Mouse (Mus musculus) Patski (cell line): Measurements from ENCODE around the gene Dpm2. TPM values are rescaled to one million over a fixed set of nuclear protein-coding genes. Genes with fewer than 3 reads are reported as not detected.

Experiments used
- ATAC-seq: fragments of 100-300 bp; one replicate; pipeline ENCODE4 v1.8.0; 2021
- CTCF ChIA-PET: fragments of 350-600 bp; sonication (Branson Sonifier 250); formaldehyde crosslinking; loops from one replicate; lab custom pipeline; 2022; ENCODE audit warnings: inconsistent platforms; lab: Charles Lee
- POLR2A ChIA-PET: fragments of 350-600 bp; sonication (Branson Sonifier 250); formaldehyde crosslinking; loops from one replicate; lab custom pipeline; 2022; ENCODE audit warnings: antibody characterized with exemption, inconsistent platforms; lab: Charles Lee
- DNase-seq: peaks from one replicate; pipeline ENCODE4 v3.0.0-alpha.2; 2011; ENCODE audit warnings: low read depth, low spot score
- H3K27me3 ChIP-seq: fragments of 371-371 bp; one replicate; pipeline ENCODE4 v1.5.1; 2021
- CTCF ChIP-seq: fragments of 100-300 bp; IDR thresholded peaks from one replicate; pipeline ENCODE4 v1.5.1; 2021
- in situ Hi-C: fragments of 300-500 bp; cut with MboI; formaldehyde crosslinking; loops from 3 replicates; pipeline ENCODE4 v1.11.1; 2018; ENCODE audit warnings: low pct_unique_long_range_greater_than_20kb, mixed read lengths
- polyA plus RNA-seq: library from polyadenylated mRNA; unstranded; gene quantifications from one replicate; pipeline ENCODE4 v1.2.3, GENCODE M21; 2021

The Dpm2 gene
- polyA plus RNA-seq, 1 experiment from 2014 or later: 59.3 TPM

DNA sequence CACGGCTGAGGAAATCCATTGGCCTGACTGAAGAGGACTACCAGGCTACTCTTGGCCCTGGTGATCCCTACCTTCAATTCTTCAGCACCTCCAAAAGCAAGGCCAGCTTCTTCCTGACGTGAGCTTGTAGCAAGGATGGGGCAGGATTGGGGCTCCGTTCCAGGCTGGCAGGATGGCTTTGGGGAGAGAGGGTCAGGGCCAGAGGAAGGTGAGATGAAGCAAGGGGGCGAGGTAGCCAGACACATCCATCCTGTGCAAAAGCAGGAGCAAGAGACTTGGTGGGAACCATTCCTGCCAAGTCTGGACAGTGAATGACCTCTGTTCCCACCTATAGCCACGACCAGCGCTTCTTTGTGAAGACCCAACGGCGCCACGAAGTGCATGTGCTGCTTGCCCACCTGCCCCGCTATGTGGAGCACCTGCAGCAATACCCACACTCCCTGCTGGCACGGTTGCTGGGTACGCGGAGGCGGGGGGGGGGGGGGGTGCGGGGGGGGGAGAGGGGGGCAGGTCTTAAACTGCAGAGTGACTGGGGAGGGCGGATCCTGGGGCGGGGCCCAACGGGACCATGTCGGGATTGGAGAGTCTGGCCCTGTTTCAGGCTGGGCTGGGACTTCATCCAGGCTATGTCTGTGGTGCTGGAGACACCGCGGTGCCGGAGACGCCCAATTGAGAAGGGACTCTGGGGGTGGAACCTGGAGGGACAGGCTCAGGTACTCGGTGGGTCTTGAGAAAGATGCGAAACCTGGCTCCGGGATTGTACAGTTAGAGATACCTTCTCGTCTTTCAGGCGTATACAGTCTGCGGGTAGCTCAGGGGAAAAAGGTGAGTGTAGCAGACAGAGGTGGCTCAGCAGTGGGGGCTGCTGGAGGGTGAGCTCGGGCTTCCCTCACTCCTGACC is 7.7 kb downstream of the Dpm2 start:
- TF ChIP-seq CTCF: no peak
- ATAC-seq (peak; percentile 20), DNase-seq (no peak)
- H3K27me3 ChIP-seq: no peaks in the 10 kb centered on the region
- ChIA-PET CTCF (interaction anchor here (1.3 to 1.4 kb wide), 2 partner anchors 53 to 90 kb away, joined by 3 read pairs; no protein-coding TSS in a partner anchor), POLR2A (no interaction called here)
- in situ Hi-C loops: no loop called here

GRCm38 (mm10) chr2:32581450-32582095 is 10.9 kb downstream of the Dpm2 start:
- H3K27me3 ChIP-seq: no peaks in the 10 kb centered on the region
- DNase-seq (no peak), ATAC-seq (no peak)
- ChIA-PET CTCF (interaction anchor here (2.2 kb wide), 1 partner anchor 107 kb away, joined by 6 read pairs; no protein-coding TSS in a partner anchor), POLR2A (interaction anchor here (0.6 kb wide), 1 partner anchor 28 kb away, joined by 7 read pairs; no protein-coding TSS in a partner anchor)
- TF ChIP-seq CTCF: no peak
- in situ Hi-C loops: no loop called here

DNA sequence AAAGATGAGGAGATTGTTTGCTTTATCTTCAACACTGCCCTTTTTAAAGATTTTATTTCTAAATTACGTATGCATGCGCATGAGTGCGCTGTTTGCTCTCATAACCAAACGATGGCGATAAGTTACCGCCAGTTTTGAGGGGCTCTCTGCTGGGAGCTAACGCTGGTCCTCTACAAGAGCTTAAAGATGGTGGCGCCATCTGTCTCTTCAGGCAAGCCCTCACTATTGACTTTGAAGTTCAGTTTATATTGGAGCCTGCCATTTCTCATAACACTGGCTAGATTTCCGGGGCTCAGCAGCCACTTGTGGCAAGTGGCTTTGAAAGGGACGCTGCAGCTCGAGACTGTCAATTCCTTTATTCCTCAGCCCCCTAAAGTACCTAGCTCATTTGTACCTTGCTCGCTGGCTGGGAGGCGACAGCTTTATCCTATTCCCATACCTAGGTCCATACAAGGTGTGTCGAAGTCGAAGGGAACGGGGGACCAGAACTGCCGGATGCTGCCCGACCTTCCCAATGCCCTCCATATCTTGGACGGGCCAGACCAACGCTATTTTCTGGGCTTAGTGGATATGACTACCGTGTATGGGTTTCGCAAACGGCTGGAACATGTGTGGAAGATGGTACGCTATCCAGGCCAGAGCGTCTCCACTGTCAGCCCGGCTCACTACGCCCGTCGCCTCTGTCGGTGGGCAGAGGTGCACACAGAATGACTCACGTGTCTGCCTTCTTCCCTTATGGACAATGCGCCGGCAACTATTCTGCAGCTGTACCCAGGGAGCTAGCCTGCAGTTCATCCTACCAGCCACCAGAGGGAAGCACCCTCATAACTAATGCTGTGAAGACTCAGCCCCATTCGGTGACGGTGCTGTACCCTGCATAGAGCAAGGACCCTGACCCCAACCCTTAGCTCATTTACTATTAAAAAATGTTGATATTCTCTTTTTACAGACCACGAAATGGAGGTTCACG is 12.5 kb downstream of the Dpm2 start:
- in situ Hi-C loops: no loop called here
- DNase-seq: no peak
- no peaks in the 10 kb centered on the region for H3K27me3 ChIP-seq
- no peak for TF ChIP-seq CTCF
- ChIA-PET POLR2A (no interaction called here), CTCF (interaction anchor here (1.0 to 2.3 kb wide), 18 partner anchors 8 to 178 kb away, joined by 3 to 17 read pairs (median 4); partner anchors contain the start of genes 9430097D07Rik, Dpm2 and Pip5kl1)
- ATAC-seq: no peak

- in situ Hi-C loops: loop anchor here (5.0 kb wide), 1 partner anchor 102 kb away; no protein-coding TSS in a partner anchor
- ChIA-PET POLR2A (no interaction called here), CTCF (interaction anchor here (2.3 kb wide), 1 partner anchor 124 kb away, joined by 6 read pairs; no protein-coding TSS in a partner anchor)
- no peaks in the 10 kb centered on the region for H3K27me3 ChIP-seq
- DNase-seq (no peak), ATAC-seq (no peak)
- no peak for TF ChIP-seq CTCF
These were observed 14.6 kb downstream of the Dpm2 start for GRCm38 (mm10) chr2:32585149-32585714.

DNA sequence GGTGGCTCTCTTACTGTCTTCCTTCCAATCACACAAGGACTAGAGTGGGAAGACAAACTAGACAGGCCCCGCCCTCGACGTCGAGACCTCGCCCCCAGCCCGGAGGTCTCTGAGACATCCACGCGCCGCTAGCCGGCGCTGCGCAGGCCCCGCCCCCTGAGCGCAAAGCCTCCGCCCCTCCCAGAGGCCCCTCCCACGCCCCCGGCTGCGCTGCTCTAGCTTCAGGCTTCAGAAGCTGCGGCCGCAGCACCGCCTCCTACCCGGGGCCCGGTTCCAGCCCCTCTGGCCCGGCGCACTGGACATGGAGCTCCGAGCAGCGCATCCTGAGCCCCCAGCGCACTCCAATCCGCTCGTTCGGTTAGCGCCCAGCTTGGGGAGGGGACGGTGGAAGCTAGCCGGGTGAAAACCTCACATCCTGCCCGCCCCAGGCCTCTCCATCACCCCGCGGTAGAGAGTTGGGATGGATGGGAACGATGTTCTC is 16.3 kb downstream of the Dpm2 start, which contains the start of gene St6galnac4:
TSS of gene St6galnac4 (plus strand) at position 225 of the 481 bp plus-strand sequence.
- peak; percentile 68 for ATAC-seq
- H3K27me3 ChIP-seq: no peaks in the 10 kb centered on the region
- CTCF ChIA-PET: interaction anchor here (0.7 to 2.3 kb wide), 4 partner anchors 12 to 122 kb away, joined by 3 to 6 read pairs (median 4); partner anchors contain the start of gene Pip5kl1
- TF ChIP-seq CTCF: no peak
- no peak for DNase-seq
- in situ Hi-C loops: loop anchor here (5.0 kb wide), 1 partner anchor 100 kb away; no protein-coding TSS in a partner anchor
- POLR2A ChIA-PET: no interaction called here

GRCm38 (mm10) chr2:32587731-32588321 is 17.2 kb downstream of the Dpm2 start:
- ChIA-PET POLR2A (no interaction called here), CTCF (interaction anchor here (1.7 to 2.3 kb wide), 2 partner anchors 13 to 121 kb away, joined by 5 to 6 read pairs; partner anchors contain the start of gene Pip5kl1)
- no peaks in the 10 kb centered on the region for H3K27me3 ChIP-seq
- no peak for ATAC-seq
- DNase-seq: no peak
- in situ Hi-C loops: loop anchor here (5.0 kb wide), 1 partner anchor 99 kb away; no protein-coding TSS in a partner anchor
- no peak for TF ChIP-seq CTCF

GRCm38 (mm10) chr2:32589213-32589795 is 18.6 kb downstream of the Dpm2 start:
- POLR2A ChIA-PET: no interaction called here
- no peak for DNase-seq
- CTCF ChIA-PET: interaction anchor here (1.2 to 3.4 kb wide), 3 partner anchors 11 to 43 kb away, joined by 3 to 14 read pairs (median 3); no protein-coding TSS in a partner anchor
- ATAC-seq: no peak
- H3K27me3 ChIP-seq: no peaks in the 10 kb centered on the region
- in situ Hi-C loops: loop anchor here (5.0 kb wide), 1 partner anchor 98 kb away; no protein-coding TSS in a partner anchor
- no peak for TF ChIP-seq CTCF

DNA sequence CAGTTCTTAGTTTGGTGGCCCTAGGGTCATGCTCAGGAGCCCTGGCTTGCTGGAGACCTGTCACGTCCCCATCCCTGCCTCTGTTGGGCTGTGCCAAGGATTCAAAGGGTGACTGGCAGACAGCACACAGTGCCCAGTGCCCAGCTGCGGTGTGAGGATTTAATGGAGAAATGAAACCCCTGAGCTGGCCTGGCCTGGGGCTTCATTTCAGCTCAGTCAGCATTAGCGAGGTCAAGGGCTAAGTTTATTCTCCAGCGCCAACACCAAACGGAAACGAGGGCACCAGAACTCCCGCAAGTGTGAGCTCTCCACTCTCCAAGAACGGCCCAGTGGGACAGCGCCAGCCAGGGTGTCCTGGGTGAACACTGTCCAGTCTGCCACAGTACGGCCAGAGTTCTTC is 19.6 kb downstream of the Dpm2 start:
- ChIA-PET POLR2A (no interaction called here), CTCF (interaction anchor here (1.2 to 3.4 kb wide), 3 partner anchors 10 to 42 kb away, joined by 3 to 14 read pairs (median 3); no protein-coding TSS in a partner anchor)
- ATAC-seq (no peak), DNase-seq (no peak)
- in situ Hi-C loops: no loop called here
- TF ChIP-seq CTCF: no peak
- no peaks in the 10 kb centered on the region for H3K27me3 ChIP-seq
